Mouse (Mus musculus): Measurements from ENCODE around the gene Orm2.

Orm2 gene

GRCm38 (mm10) chr4:63408247-63408646 lies 46.0 kb downstream of the Orm2 start:
- no peak for DNase-seq

GRCm38 (mm10) chr4:63408649-63409048 lies 46.4 kb downstream of the Orm2 start:
- DNase-seq, result peak; percentile 73 to 75

- no peak for DNase-seq
Measured at GRCm38 (mm10) chr4:63409317-63409907, 47.2 kb downstream of the Orm2 start.

GRCm38 (mm10) chr4:63409908-63410582 lies 47.8 kb downstream of the Orm2 start:
- peak; percentile 74 to 83 for DNase-seq

GRCm38 (mm10) chr4:63410583-63410934 lies 48.3 kb downstream of the Orm2 start:
- DNase-seq, result peak; percentile 96 to 97

GRCm38 (mm10) chr4:63411222-63411621 lies 49.0 kb downstream of the Orm2 start:
- no peak for DNase-seq

- peak in 1 of 2 experiments; percentile 64 for DNase-seq
Measured at GRCm38 (mm10) chr4:63414951-63415350, 52.7 kb downstream of the Orm2 start.

All from thymus, postnatal 36 days (tissue).